Mouse (Mus musculus): ENCODE measurements at regions not wholly inside any gene's neighbourhood (a gene's known extent, or its start where the extent isn't known, plus 50 kb on each side); places are given as distances from the start of the nearest gene placed in this dataset.

GRCm38 (mm10) chr10:120694472-120694871, 204.4 kb downstream of the Msrb3 start:
- no peak for DNase-seq (ENCODE audit: extremely low read depth)
- Histone ChIP-seq H3K36me3 (replicated peaks in 1 of 2; ENCODE audit: control insufficient read depth in 1 of 2, insufficient read depth in 1 of 2, low read length in 1 of 2) (no peaks in the 10 kb centered on the region), H3K4me3 (replicated peaks in 1 of 3; ENCODE audit: low read depth in 2 of 3, low read length in 2 of 3, poor library complexity in 1 of 3) (no peak overlapping the region), H3K9ac (ENCODE audit: insufficient read depth, low read depth) (no peak overlapping the region), H3K4me1 (ENCODE audit: control insufficient read depth in 1 of 2, insufficient read depth in 2 of 2) (no peaks in the 10 kb centered on the region), H3K9me3 (replicated peaks; ENCODE audit: low read length) (peaks cover 62% of the 10 kb centered on the region), H3K27ac (ENCODE audit: insufficient read depth, low read depth) (no peak overlapping the region), H3K79me2 (replicated peaks; ENCODE audit: control insufficient read depth, extremely low read depth, insufficient read depth, poor library complexity, severe bottlenecking) (no peaks in the 10 kb centered on the region), H3K4me2 (ENCODE audit: insufficient read depth, low read depth, poor library complexity, severe bottlenecking) (no peak overlapping the region), H3K27me3 (replicated peaks) (no peaks in the 10 kb centered on the region)
- dilution Hi-C loops (cut with MboI; ENCODE audit: extremely low pct_ligation_motif_present, extremely low pct_unique_long_range_greater_than_20kb, low sequenced_read_pairs): no loop called here
- TF ChIP-seq ZNF384 (IDR thresholded peaks at IDR 0.05; ENCODE audit: low read depth, low read length): no peak
- TF ChIP-seq IRF4 (IDR thresholded peaks at IDR 0.05; ENCODE audit: low read depth, low read length): no peak
- in situ Hi-C loops (cut with MboI; ENCODE audit: low pct_ligation_motif_present, low pct_unique_long_range_greater_than_20kb, low sequenced_read_pairs): no loop called here

DNA sequence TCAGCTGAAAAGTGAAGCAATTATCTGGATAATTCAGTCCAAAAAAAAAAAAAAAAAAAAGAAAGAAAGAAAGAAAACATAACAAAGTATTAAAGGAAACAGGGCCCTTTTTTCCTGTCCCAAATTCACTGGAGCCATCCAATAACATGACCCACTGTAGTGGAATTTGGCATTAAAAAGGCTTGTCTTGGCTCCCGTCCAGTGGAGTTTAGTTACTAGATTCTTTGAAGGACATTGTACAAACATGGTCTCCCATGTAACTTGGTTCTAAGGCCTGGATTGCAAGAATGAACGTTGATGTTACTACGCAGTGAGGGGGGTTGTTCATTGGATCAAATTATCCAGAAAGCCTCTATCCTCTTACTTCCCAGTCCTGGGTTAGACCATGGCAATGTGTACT, 207.4 kb downstream of the Msrb3 start:
- Histone ChIP-seq H3K9ac (ENCODE audit: insufficient read depth, low read depth) (no peak overlapping the region), H3K27ac (ENCODE audit: insufficient read depth, low read depth) (no peak overlapping the region), H3K9me3 (replicated peaks; ENCODE audit: low read length) (peaks cover 70% of the 10 kb centered on the region), H3K4me2 (ENCODE audit: insufficient read depth, low read depth, poor library complexity, severe bottlenecking) (no peak overlapping the region), H3K4me3 (replicated peaks in 1 of 3; ENCODE audit: low read depth in 2 of 3, low read length in 2 of 3, poor library complexity in 1 of 3) (no peak overlapping the region), H3K36me3 (replicated peaks in 1 of 2; ENCODE audit: control insufficient read depth in 1 of 2, insufficient read depth in 1 of 2, low read length in 1 of 2) (no peaks in the 10 kb centered on the region), H3K4me1 (ENCODE audit: control insufficient read depth in 1 of 2, insufficient read depth in 2 of 2) (no peaks in the 10 kb centered on the region), H3K27me3 (replicated peaks) (no peaks in the 10 kb centered on the region), H3K79me2 (replicated peaks; ENCODE audit: control insufficient read depth, extremely low read depth, insufficient read depth, poor library complexity, severe bottlenecking) (no peaks in the 10 kb centered on the region)
- no peak for DNase-seq (ENCODE audit: extremely low read depth)
- dilution Hi-C loops (cut with MboI; ENCODE audit: extremely low pct_ligation_motif_present, extremely low pct_unique_long_range_greater_than_20kb, low sequenced_read_pairs) (no loop called here), in situ Hi-C loops (cut with MboI; ENCODE audit: low pct_ligation_motif_present, low pct_unique_long_range_greater_than_20kb, low sequenced_read_pairs) (no loop called here)
- TF ChIP-seq POLR2A (IDR thresholded peaks at IDR 0.05; ENCODE audit: low read depth, low read length): no peak
- no peak for TF ChIP-seq ZMIZ1 (IDR thresholded peaks at IDR 0.05; ENCODE audit: low read depth, low read length)
- TF ChIP-seq RCOR1 (conservative IDR thresholded peaks at IDR 0.05; ENCODE audit: low read depth, low read length): no peak
- no peak for TF ChIP-seq ELF1 (IDR thresholded peaks at IDR 0.05; ENCODE audit: low read depth, low read length)
- no peak for TF ChIP-seq KAT2A (IDR thresholded peaks at IDR 0.05; ENCODE audit: insufficient replicate concordance, low read length)
- no peak for TF ChIP-seq CHD1 (IDR thresholded peaks at IDR 0.05; ENCODE audit: low read depth, low read length)
- TF ChIP-seq UBTF (IDR thresholded peaks at IDR 0.05; ENCODE audit: low read depth, low read length): no peak
- TF ChIP-seq ZKSCAN1 (IDR thresholded peaks at IDR 0.05; ENCODE audit: borderline replicate concordance, low read depth, low read length): no peak
- TF ChIP-seq NRF1 (IDR thresholded peaks at IDR 0.05; ENCODE audit: low read depth, low read length): no peak
- no peak for TF ChIP-seq USF2 (conservative IDR thresholded peaks at IDR 0.05; ENCODE audit: low read depth, low read length)
- TF ChIP-seq ZNF384 (IDR thresholded peaks at IDR 0.05; ENCODE audit: low read depth, low read length): no peak
- TF ChIP-seq NELFE (IDR thresholded peaks at IDR 0.05; ENCODE audit: low read depth, low read length): no peak
- no peak for TF ChIP-seq MXI1 (IDR thresholded peaks at IDR 0.05; ENCODE audit: low read depth, low read length)
- TF ChIP-seq JUND (conservative IDR thresholded peaks at IDR 0.05; ENCODE audit: low read depth, low read length): no peak
- TF ChIP-seq PAX5 (IDR thresholded peaks at IDR 0.05; ENCODE audit: low read length): no peak
- no peak for TF ChIP-seq MAX (IDR thresholded peaks at IDR 0.05; ENCODE audit: low read length)
- TF ChIP-seq RAD21 (IDR thresholded peaks at IDR 0.05; ENCODE audit: low read depth, low read length): no peak

Measured in CH12.LX (cell line).